ENCODE assay signal across 17 mouse cellular contexts in genomic region chr5:133113946-133114345, GRCm38 (mm10).
"Had no signal": no experiment of that assay in that cellular context is flagged by ENCODE, and none has a peak within 500 bp of the region (broad histone marks: within the 10 kb centered on the region; RNA-seq: fewer than 3 reads in every experiment).

No protein-coding gene starts in this region.

- DNase-seq: cerebellum, adult 2 months; cerebellum, adult 8-10 months; cerebellum, adult 9-10 months; cerebellum, adult 9-11 months; cerebellum, postnatal 10 days; cerebellum, postnatal 14 days; cerebellum, postnatal 25 days; cerebellum, postnatal 36 days; embryo, embryonic 11 days; forebrain, postnatal 0 days; gastrocnemius, adult 2 months; gastrocnemius, postnatal 10 days; gastrocnemius, postnatal 14 days; gastrocnemius, postnatal 25 days; gastrocnemius, postnatal 36 days; heart, adult 18-20 months; heart, adult 2 months had no signal
